Mouse (Mus musculus) liver, embryonic 16.5 days (tissue): ENCODE measurements at regions not wholly inside any gene's neighbourhood (a gene's known extent, or its start where the extent isn't known, plus 50 kb on each side); places are given as distances from the start of the nearest gene placed in this dataset. TPM values are rescaled to one million over a fixed set of nuclear protein-coding genes. Genes with fewer than 3 reads are reported as not detected.

Experiments used
- ATAC-seq: fragments of 200-750 bp; cut with Nextera tagmentation; 2 replicates; pipeline ENCODE4 v1.8.0; 2017; ENCODE audit warnings: low read depth, mild to moderate bottlenecking, moderate number of reproducible peaks, moderate library complexity
- H3K27ac ChIP-seq: fragments of 300-500 bp; sonication (generic); 2 replicates; pipeline ENCODE4 v1.5.1; 2014; ENCODE audit warnings: mild to moderate bottlenecking, low read length
- H3K27me3 ChIP-seq: fragments of 300-500 bp; sonication (generic); 2 replicates; pipeline ENCODE4 v1.6.1; 2014; ENCODE audit warnings: low read depth, low read length, mixed read lengths; ENCODE audit not compliant: control insufficient read depth, insufficient read depth
- H3K36me3 ChIP-seq: fragments of 300-500 bp; sonication (generic); 2 replicates; pipeline ENCODE4 v1.6.1; 2014; ENCODE audit warnings: mild to moderate bottlenecking; ENCODE audit not compliant: control insufficient read depth, insufficient read depth
- H3K4me1 ChIP-seq: fragments of 300-500 bp; sonication (generic); 2 replicates; pipeline ENCODE4 v1.6.1; 2014; ENCODE audit warnings: low read depth, low read length, mixed read lengths; ENCODE audit not compliant: control insufficient read depth
- H3K4me2 ChIP-seq: fragments of 300-500 bp; sonication (generic); 2 replicates; pipeline ENCODE4 v1.6.1; 2014; ENCODE audit warnings: low read depth, low read length, mixed read lengths
- H3K4me3 ChIP-seq: fragments of 300-500 bp; sonication (generic); 2 replicates; pipeline ENCODE4 v1.5.1; 2014; ENCODE audit warnings: low read depth, mild to moderate bottlenecking, low read length
- H3K9ac ChIP-seq: fragments of 300-500 bp; sonication (generic); 2 replicates; pipeline ENCODE4 v1.6.1; 2014; ENCODE audit warnings: low read depth, low read length
- H3K9me3 ChIP-seq: fragments of 300-500 bp; sonication (generic); replicated peaks from 2 replicates; pipeline ENCODE4 v1.6.1; 2016; ENCODE audit warnings: low read length; ENCODE audit not compliant: control insufficient read depth
- WGBS: fragments of 180-500 bp; shearing (Covaris S2); extraction: QIAGEN DNeasy Blood & Tissue Kit; methylation state at CpG from one replicate; pipeline ENCODE4 v1.1.7; 2014; ENCODE audit not compliant: insufficient replicate concordance; 5-methylcytosine and 5-hydroxymethylcytosine counted together
- microRNA-seq: library from miRNA; unstranded; fragments of <30 nt; microRNA quantifications from one replicate; pipeline ENCODE4, GENCODE M21; 2016

- no peak overlapping the region for H3K27ac ChIP-seq
Measured at GRCm38 (mm10) chr13:10454667-10455066, 94.0 kb upstream of the Chrm3 start.

GRCm38 (mm10) chr13:10451057-10451456 lies 90.4 kb upstream of the Chrm3 start:
- ATAC-seq: no peak
- no peaks in the 10 kb centered on the region for H3K9me3 ChIP-seq
- 30% methylated on average over 3 of the region's 3 CpGs for WGBS
- H3K4me1 ChIP-seq: no peaks in the 10 kb centered on the region
- no peaks in the 10 kb centered on the region for H3K36me3 ChIP-seq
- no peak overlapping the region for H3K4me2 ChIP-seq
- H3K27ac ChIP-seq: no peak overlapping the region
- no peak overlapping the region for H3K4me3 ChIP-seq
- H3K27me3 ChIP-seq: no peaks in the 10 kb centered on the region
- no peak overlapping the region for H3K9ac ChIP-seq

More at GRCm38 (mm10) chr13:10454667-10455066, 94.0 kb upstream of the Chrm3 start:
- Histone ChIP-seq H3K9ac (no peak overlapping the region), H3K27me3 (no peaks in the 10 kb centered on the region), H3K36me3 (no peaks in the 10 kb centered on the region), H3K4me1 (no peaks in the 10 kb centered on the region), H3K9me3 (no peaks in the 10 kb centered on the region), H3K4me2 (no peak overlapping the region), H3K4me3 (no peak overlapping the region)
- WGBS: 72% methylated on average over 4 of the region's 4 CpGs
- no peak for ATAC-seq

DNA sequence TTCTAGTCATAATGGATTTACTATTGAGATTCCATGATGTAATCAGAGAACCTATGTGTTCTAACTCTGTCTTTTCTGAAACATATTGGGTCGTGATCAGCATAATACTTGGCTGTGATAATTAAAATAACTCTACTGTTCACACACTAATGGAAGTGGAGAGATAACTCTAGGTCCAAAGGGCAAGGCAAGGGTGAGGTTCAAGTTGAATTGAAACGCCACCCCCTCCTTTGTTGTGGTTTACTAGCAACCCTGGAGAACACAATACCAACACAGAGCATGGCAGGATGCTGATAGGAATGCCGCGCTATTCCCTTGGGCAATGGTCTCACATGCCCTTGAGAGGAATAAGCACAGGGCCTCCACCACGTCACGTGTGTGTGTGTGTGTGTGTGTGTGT lies 88.9 kb upstream of the Chrm3 start:
- ATAC-seq: no peak
- no peak overlapping the region for H3K9ac ChIP-seq
- H3K27me3 ChIP-seq: no peaks in the 10 kb centered on the region
- H3K27ac ChIP-seq: no peak overlapping the region
- no peaks in the 10 kb centered on the region for H3K9me3 ChIP-seq
- H3K4me1 ChIP-seq: no peaks in the 10 kb centered on the region
- WGBS: 65% methylated on average over 6 of the region's 6 CpGs
- H3K4me3 ChIP-seq: no peak overlapping the region
- H3K4me2 ChIP-seq: no peak overlapping the region
- H3K36me3 ChIP-seq: no peaks in the 10 kb centered on the region

GRCm38 (mm10) chr13:10447806-10448205 lies 87.2 kb upstream of the Chrm3 start:
- no peak for ATAC-seq
- Histone ChIP-seq H3K27me3 (no peaks in the 10 kb centered on the region), H3K4me1 (no peaks in the 10 kb centered on the region), H3K4me2 (no peak overlapping the region), H3K9ac (no peak overlapping the region), H3K27ac (no peak overlapping the region), H3K36me3 (no peaks in the 10 kb centered on the region), H3K4me3 (no peak overlapping the region), H3K9me3 (no peaks in the 10 kb centered on the region)
- 50% methylated on average over 1 of the region's 1 CpGs for WGBS

GRCm38 (mm10) chr13:10445679-10446078 lies 85.0 kb upstream of the Chrm3 start:
- Histone ChIP-seq H3K9ac (no peak overlapping the region), H3K27me3 (no peaks in the 10 kb centered on the region), H3K4me3 (no peak overlapping the region), H3K27ac (no peak overlapping the region), H3K9me3 (no peaks in the 10 kb centered on the region), H3K4me1 (no peaks in the 10 kb centered on the region), H3K36me3 (no peaks in the 10 kb centered on the region), H3K4me2 (no peak overlapping the region)
- no peak for ATAC-seq
- WGBS: 43% methylated on average over 3 of the region's 3 CpGs

Small RNA genes in the stretch of these regions (microRNA-seq; reads per million reads assigned to microRNA genes)
- gene Gm23415: not detected
